Mouse (Mus musculus) bone marrow, adult 2 months (tissue): Measurements from ENCODE around the gene Mrps18b. TPM values are rescaled to one million over a fixed set of nuclear protein-coding genes. Genes with fewer than 3 reads are reported as not detected.

Experiments
- H3K27ac ChIP-seq: fragments of 200-500 bp; 2 replicates; pipeline ENCODE4 v1.5.1; 2012; ENCODE audit warnings: low read depth, mild to moderate bottlenecking, control low read depth, inconsistent platforms, low read length; ENCODE audit not compliant: control insufficient read depth, poor library complexity, insufficient read depth
- H3K4me1 ChIP-seq: fragments of 200-500 bp; 2 replicates; pipeline ENCODE4 v1.6.1; 2011; ENCODE audit warnings: low read length; ENCODE audit not compliant: control insufficient read depth, insufficient read depth
- H3K4me3 ChIP-seq: fragments of 200-500 bp; replicated peaks from 2 replicates; pipeline ENCODE3; 2011; ENCODE audit warnings: mild to moderate bottlenecking, low read depth, low read length, control low read depth; ENCODE audit not compliant: control insufficient read depth
- CTCF ChIP-seq: fragments of 200-500 bp; IDR thresholded peaks from 2 replicates; pipeline ENCODE4 v1.5.1; 2011; ENCODE audit warnings: low read length, control low read depth; ENCODE audit not compliant: control insufficient read depth, insufficient read depth
- POLR2A ChIP-seq: fragments of 200-500 bp; IDR thresholded peaks from 2 replicates; pipeline ENCODE4 v1.6.1; 2011; ENCODE audit warnings: low read depth, mild to moderate bottlenecking, control low read depth, low read length, borderline replicate concordance; ENCODE audit not compliant: control insufficient read depth
- WGBS: fragments of 180-500 bp; shearing (Covaris S2); methylation state at CpG from one replicate; pipeline ENCODE4 v1.1.7; 2018; 5-methylcytosine and 5-hydroxymethylcytosine counted together
- polyA plus RNA-seq: library from polyadenylated mRNA; stranded (reverse); fragments of >200 nt; gene quantifications from 2 replicates; pipeline ENCODE4 v1.2.4, GENCODE M21; 2011; ENCODE audit warnings: low replicate concordance; ENCODE audit not compliant: missing spikeins, insufficient read depth, insufficient read length

Gene Mrps18b
- polyA plus RNA-seq, 1 experiment: 65.2 TPM

DNA sequence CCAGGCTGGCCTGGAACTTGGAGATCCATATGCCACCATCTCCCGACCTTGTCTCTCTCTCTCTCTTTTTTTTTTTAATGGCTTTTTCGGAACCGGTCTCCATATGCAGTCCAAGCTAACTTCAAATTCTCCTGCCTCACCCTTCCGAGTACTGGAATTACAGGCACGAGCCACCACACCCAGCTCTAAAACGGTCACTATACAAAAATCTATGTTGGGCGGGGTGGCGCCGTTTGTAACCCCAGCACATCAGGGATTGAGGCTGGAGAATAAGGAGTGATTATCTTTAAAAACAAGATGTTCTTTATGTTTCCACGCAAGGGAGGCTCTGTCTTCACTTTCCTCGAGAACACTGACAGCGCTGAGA, 55.4 kb downstream of the Mrps18b start:
- Histone ChIP-seq H3K4me1 (peaks cover 1% of the 10 kb centered on the region; the same call in 1 of the 2 replicates), H3K4me3 (peak overlapping the region; percentile 76), H3K27ac (peak overlapping the region; percentile 23)
- WGBS: 9% methylated on average over 12 of the region's 12 CpGs
- TF ChIP-seq CTCF (no peak), POLR2A (no peak)

Other genes starting within 250 kb of the Mrps18b start
- 13.1 and 25.0 TPM in 2 replicates for gene Vars2, start 248.8 kb downstream of the Mrps18b start, polyA plus RNA-seq
- 12.5 and 21.1 TPM in 2 replicates for gene Gtf2h4, start 242.7 kb downstream of the Mrps18b start, polyA plus RNA-seq
- gene Ddr1, start 211.8 kb downstream of the Mrps18b start, polyA plus RNA-seq: 2.4 and 6.0 TPM in 2 replicates
- gene Ier3, start 94.7 kb downstream of the Mrps18b start, polyA plus RNA-seq: 8.7 and 17.1 TPM in 2 replicates
- gene Flot1, start 93.2 kb downstream of the Mrps18b start, polyA plus RNA-seq: 41.7 and 90.0 TPM in 2 replicates
- gene Tubb5, start 78.1 kb downstream of the Mrps18b start, polyA plus RNA-seq: 380 and 447 TPM in 2 replicates
- gene Mdc1, start 74.9 kb downstream of the Mrps18b start, polyA plus RNA-seq: 17.2 and 24.2 TPM in 2 replicates
- 16.0 and 22.4 TPM in 2 replicates for gene Nrm, start 55.1 kb downstream of the Mrps18b start, polyA plus RNA-seq
- gene Ppp1r18, start 50.8 kb downstream of the Mrps18b start, polyA plus RNA-seq: 35.8 and 78.4 TPM in 2 replicates
- gene Dhx16, start 36.6 kb downstream of the Mrps18b start, polyA plus RNA-seq: 119 and 234 TPM in 2 replicates
- 28.5 and 52.0 TPM in 2 replicates for gene 2310061I04Rik, start 19.0 kb downstream of the Mrps18b start, polyA plus RNA-seq
- gene Atat1, start 6.3 kb downstream of the Mrps18b start, polyA plus RNA-seq: 11.7 and 19.9 TPM in 2 replicates
- gene Ppp1r10, start within 50 bp of the Mrps18b start, polyA plus RNA-seq: 24.4 and 48.0 TPM in 2 replicates
- gene Abcf1, start 53.4 kb upstream of the Mrps18b start, polyA plus RNA-seq: 77.2 and 120 TPM in 2 replicates
- gene Gnl1, start 63.5 kb upstream of the Mrps18b start, polyA plus RNA-seq: 28.0 and 29.9 TPM in 2 replicates
- gene Prr3, start 63.8 kb upstream of the Mrps18b start, polyA plus RNA-seq: 23.0 and 34.5 TPM in 2 replicates
- gene H2-T24, start 104.2 kb upstream of the Mrps18b start, polyA plus RNA-seq: 48.0 and 67.4 TPM in 2 replicates
- gene H2-T23, start 116.5 kb upstream of the Mrps18b start, polyA plus RNA-seq: 60.1 and 94.6 TPM in 2 replicates
- gene H2-T22, start 126.4 kb upstream of the Mrps18b start, polyA plus RNA-seq: 23.5 and 45.8 TPM in 2 replicates
- not detected in 2 replicates for gene Gm6034, start 126.6 kb upstream of the Mrps18b start, polyA plus RNA-seq
- gene Gm11127, start 142.0 kb upstream of the Mrps18b start, polyA plus RNA-seq: not detected in 2 replicates
- 1.2 TPM in 1 of 2 replicates, not detected in the other for gene Gm19684, start 205.3 kb upstream of the Mrps18b start, polyA plus RNA-seq
- gene Gm7030, start 213.0 kb upstream of the Mrps18b start, polyA plus RNA-seq: not detected in 2 replicates